Mouse (Mus musculus) stomach, embryonic 14.5 days (tissue): ENCODE data around the gene Armc12. TPM values are rescaled to one million over a fixed set of nuclear protein-coding genes. Genes with fewer than 3 reads are reported as not detected.

Experiments used
- ATAC-seq: fragments of 200-750 bp; cut with Nextera tagmentation; 2 replicates; pipeline ENCODE4 v1.8.0; 2017; ENCODE audit warnings: low read depth, moderate TSS enrichment; ENCODE audit not compliant: insufficient number of reproducible peaks, insufficient read depth, low FRiP score
- H3K27ac ChIP-seq: fragments of 300-500 bp; sonication (generic); 2 replicates; pipeline ENCODE4 v1.5.1; 2014; ENCODE audit warnings: mild to moderate bottlenecking, low read length, moderate library complexity, mixed read lengths
- H3K27me3 ChIP-seq: fragments of 300-500 bp; sonication (generic); 2 replicates; pipeline ENCODE4 v1.6.1; 2014; ENCODE audit warnings: low read length, control low read depth, mixed read lengths; ENCODE audit not compliant: control insufficient read depth, insufficient read depth
- H3K36me3 ChIP-seq: fragments of 300-500 bp; sonication (generic); 2 replicates; pipeline ENCODE4 v1.6.1; 2014; ENCODE audit warnings: mild to moderate bottlenecking, control low read depth, low read length, moderate library complexity, mixed read lengths; ENCODE audit not compliant: control insufficient read depth, insufficient read depth
- H3K4me1 ChIP-seq: fragments of 300-500 bp; sonication (generic); 2 replicates; pipeline ENCODE4 v1.6.1; 2014; ENCODE audit warnings: low read length, control low read depth, mixed read lengths; ENCODE audit not compliant: control insufficient read depth, insufficient read depth
- H3K4me2 ChIP-seq: fragments of 300-500 bp; sonication (generic); replicated peaks from 2 replicates; pipeline ENCODE4 v1.6.1; 2014; ENCODE audit warnings: low read depth, low read length, control low read depth
- H3K4me3 ChIP-seq: fragments of 300-500 bp; sonication (generic); 2 replicates; pipeline ENCODE4 v1.5.1; 2014; ENCODE audit warnings: low read depth, low read length, control low read depth
- H3K9ac ChIP-seq: fragments of 300-500 bp; sonication (generic); replicated peaks from 2 replicates; pipeline ENCODE4 v1.6.1; 2014; ENCODE audit warnings: low read depth, mild to moderate bottlenecking, control low read depth, low read length, moderate library complexity, mixed read lengths
- H3K9me3 ChIP-seq: fragments of 300-500 bp; sonication (generic); 2 replicates; pipeline ENCODE4 v1.6.1; 2016; ENCODE audit warnings: low read depth, low read length, control low read depth; ENCODE audit not compliant: control insufficient read depth
- WGBS: fragments of 180-500 bp; shearing (Covaris S2); extraction: QIAGEN DNeasy Blood & Tissue Kit; methylation state at CpG from one replicate; pipeline ENCODE4 v1.1.7; 2014; 5-methylcytosine and 5-hydroxymethylcytosine counted together
- polyA plus RNA-seq: library from polyadenylated mRNA; unstranded; fragments of >200 nt; fragmentation: Nextera tagmentation; extraction: Ambion mirVana; gene quantifications from 2 replicates; pipeline ENCODE4 v1.2.1, GENCODE M21; 2014

Armc12 gene
- polyA plus RNA-seq, 1 experiment from 2014 or later = not detected

DNA sequence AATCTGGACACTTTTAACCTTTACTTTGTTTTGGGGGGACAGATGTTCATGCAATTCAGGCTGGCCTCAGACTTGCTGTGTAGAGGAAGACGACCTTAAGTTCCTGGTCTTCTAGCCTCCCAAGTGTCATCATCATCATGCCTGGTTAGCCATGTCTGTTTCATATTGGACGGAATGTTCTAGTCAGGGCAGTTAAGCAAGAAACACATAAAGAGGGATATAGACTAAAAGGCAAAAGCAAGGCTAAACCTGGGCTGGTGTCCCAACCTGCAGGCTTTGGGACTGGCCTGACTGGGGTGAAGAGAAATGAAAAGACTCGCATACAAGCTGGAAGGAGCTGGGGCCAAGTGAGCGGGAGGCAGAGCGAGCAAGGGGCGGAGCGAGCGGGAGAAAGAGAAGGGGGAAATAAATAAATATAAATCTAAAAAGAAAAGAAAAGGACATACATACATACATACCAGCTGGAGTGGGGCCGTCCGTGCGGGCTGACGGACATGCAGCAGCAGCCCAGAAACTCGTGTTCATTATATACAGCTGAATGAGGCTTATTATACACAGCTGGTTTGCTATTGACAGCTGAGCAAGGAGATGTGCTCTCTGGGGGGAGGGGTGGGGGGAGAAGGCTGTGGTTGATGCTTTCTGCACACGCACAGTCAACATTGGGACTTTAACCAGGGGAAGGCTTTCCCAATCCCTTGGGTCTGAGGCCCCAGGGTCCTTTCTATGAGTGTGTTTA lies 39.4 kb upstream of the Armc12 start:
- ATAC-seq = no peak
- no peak overlapping the region for H3K4me2 ChIP-seq
- WGBS = 63% methylated on average over 14 of the region's 14 CpGs

DNA sequence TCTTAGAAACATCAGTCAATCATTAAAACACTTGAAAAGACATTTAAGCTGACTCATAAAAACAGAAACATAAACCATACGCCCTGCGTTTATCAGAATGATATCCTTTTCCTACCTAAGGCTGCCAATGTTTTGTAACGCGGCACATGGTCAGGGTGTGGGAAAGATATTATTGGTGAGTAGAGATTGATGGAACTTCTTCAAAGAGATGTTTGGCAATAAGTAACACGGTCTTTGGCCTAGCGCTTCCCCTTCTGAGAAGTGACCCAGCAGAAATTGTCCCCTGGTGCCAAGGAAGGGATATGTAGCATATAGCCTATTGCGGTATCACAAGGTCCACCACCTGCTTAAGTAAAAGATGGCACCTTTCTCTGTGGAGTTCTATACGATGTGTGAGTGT lies 34.8 kb upstream of the Armc12 start:
- H3K9me3 ChIP-seq = no peaks in the 10 kb centered on the region
- H3K36me3 ChIP-seq = no peaks in the 10 kb centered on the region
- no peak for ATAC-seq
- WGBS = 86% methylated on average over 8 of the region's 8 CpGs
- H3K4me1 ChIP-seq = no peaks in the 10 kb centered on the region
- H3K27ac ChIP-seq = no peak overlapping the region
- H3K4me3 ChIP-seq = no peak overlapping the region
- no peaks in the 10 kb centered on the region for H3K27me3 ChIP-seq
- no peak overlapping the region for H3K9ac ChIP-seq
- H3K4me2 ChIP-seq = no peak overlapping the region

More for the DNA sequence above, 39.4 kb upstream of the Armc12 start:
- Histone ChIP-seq H3K27me3 (no peaks in the 10 kb centered on the region), H3K9ac (no peak overlapping the region), H3K4me1 (no peaks in the 10 kb centered on the region), H3K36me3 (no peaks in the 10 kb centered on the region), H3K9me3 (no peaks in the 10 kb centered on the region), H3K4me3 (no peak overlapping the region), H3K27ac (no peak overlapping the region)

DNA sequence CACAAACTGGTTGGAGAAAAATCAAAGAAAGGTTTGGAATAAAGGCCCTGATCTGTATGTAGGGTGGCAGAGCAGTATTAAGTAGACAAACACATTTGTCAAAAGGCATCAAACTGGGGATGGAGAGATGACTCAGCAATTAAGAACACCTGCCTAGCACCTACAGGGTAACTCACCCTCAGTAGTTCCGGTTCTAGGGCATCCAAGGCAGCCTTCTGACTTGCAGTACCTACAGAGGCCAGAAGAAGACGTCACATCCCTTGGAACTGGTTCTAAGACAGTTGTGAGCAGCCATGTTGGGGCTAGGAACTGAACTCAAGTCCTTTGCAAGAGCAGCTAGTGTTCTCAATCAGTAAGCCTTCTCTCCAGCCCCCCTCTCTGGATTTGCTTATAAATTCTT lies 31.4 kb upstream of the Armc12 start:
- no peak overlapping the region for H3K27ac ChIP-seq
- no peaks in the 10 kb centered on the region for H3K9me3 ChIP-seq
- H3K27me3 ChIP-seq = no peaks in the 10 kb centered on the region
- no peak overlapping the region for H3K4me3 ChIP-seq
- H3K4me2 ChIP-seq = no peak overlapping the region
- no peaks in the 10 kb centered on the region for H3K36me3 ChIP-seq
- H3K4me1 ChIP-seq = no peaks in the 10 kb centered on the region
- ATAC-seq = no peak
- H3K9ac ChIP-seq = no peak overlapping the region
- WGBS = 65% methylated on average over 2 of the region's 2 CpGs

DNA sequence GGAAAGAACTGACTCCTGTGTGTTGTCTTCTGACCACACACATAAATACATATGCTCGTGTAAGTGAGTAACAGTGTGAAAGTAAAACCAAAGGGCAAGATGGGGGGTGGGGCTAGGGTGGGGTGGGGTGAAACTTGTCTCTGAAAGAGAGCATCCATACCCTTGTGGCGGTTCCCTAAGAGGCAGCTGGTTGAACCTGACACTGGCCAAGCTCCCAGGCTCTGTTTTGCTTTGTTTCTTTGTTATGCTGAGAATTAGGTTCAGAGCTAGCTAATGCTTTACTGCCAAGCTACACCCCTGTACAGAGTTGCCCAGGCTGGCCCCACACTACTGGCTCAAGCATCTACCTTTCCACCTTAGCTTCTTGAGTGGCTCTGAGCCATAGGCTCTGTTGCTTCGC lies 30.1 kb upstream of the Armc12 start:
- H3K9ac ChIP-seq = no peak overlapping the region
- H3K27me3 ChIP-seq = no peaks in the 10 kb centered on the region
- no peak overlapping the region for H3K4me3 ChIP-seq
- ATAC-seq = no peak
- H3K36me3 ChIP-seq = no peaks in the 10 kb centered on the region
- no peaks in the 10 kb centered on the region for H3K9me3 ChIP-seq
- no peak overlapping the region for H3K4me2 ChIP-seq
- WGBS = 68% methylated on average over 3 of the region's 3 CpGs
- no peak overlapping the region for H3K27ac ChIP-seq
- H3K4me1 ChIP-seq = no peaks in the 10 kb centered on the region

DNA sequence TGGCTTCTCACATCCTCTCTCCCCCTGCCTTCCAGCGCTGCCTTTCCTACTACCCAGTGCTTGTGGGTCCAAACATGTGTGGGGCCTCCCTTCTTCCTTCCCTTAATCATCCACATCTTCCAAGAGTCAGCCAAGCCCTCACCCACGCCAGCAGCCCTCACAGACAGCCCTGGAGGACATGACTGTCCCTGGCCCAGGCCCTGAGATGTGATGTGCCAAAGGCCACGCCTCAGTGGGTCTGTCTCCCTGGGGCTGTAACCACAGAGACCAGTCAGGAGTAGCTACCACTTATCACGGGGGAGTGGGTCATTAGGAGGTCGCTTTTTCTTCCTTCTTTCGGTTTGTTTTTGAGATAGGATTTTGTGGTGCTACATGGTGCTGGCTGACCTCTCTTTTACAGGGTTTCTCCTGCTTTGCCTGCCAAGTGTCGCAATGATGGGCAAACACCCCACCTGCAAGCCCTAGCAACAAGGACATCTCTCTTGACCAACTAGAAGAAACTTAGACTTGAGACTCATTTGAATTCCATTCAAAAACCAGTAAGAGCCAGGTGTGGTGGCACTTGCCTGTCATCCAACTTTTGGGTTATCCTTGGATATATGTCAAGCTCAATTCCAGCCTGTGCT lies 28.3 kb upstream of the Armc12 start:
- Histone ChIP-seq H3K9ac (no peak overlapping the region), H3K4me1 (peaks cover 2% of the 10 kb centered on the region; the same call in 1 of the 2 replicates), H3K4me3 (no peak overlapping the region), H3K27me3 (no peaks in the 10 kb centered on the region), H3K36me3 (no peaks in the 10 kb centered on the region), H3K9me3 (no peaks in the 10 kb centered on the region), H3K4me2 (no peak overlapping the region), H3K27ac (no peak overlapping the region)
- ATAC-seq = no peak
- WGBS = 54% methylated on average over 7 of the region's 7 CpGs

DNA sequence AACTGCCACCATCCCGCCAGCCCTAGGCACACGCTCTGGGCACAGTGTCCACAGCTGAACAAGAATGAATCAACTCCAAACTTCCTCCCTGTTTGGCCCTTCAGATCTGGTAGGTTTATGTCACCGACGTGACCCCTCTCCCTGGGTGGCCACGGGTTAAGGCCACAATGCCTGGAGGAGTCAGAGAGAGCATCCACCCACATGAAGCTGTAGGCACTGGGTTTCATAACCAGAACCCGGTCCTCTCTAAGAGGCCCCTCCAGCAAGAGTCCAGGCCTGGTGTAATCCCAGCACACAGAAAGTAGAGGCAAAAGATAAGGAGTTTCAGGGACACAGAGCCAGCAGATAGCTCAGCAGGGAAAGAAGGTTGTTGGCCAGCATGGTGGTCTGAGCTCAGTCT lies 26.4 kb upstream of the Armc12 start:
- H3K27me3 ChIP-seq = no peaks in the 10 kb centered on the region
- no peak overlapping the region for H3K9ac ChIP-seq
- H3K27ac ChIP-seq = no peak overlapping the region
- no peak for ATAC-seq
- H3K9me3 ChIP-seq = no peaks in the 10 kb centered on the region
- 73% methylated on average over 6 of the region's 6 CpGs for WGBS
- H3K36me3 ChIP-seq = no peaks in the 10 kb centered on the region
- no peak overlapping the region for H3K4me3 ChIP-seq
- no peak overlapping the region for H3K4me2 ChIP-seq
- peaks cover 4% of the 10 kb centered on the region; the same call in 1 of the 2 replicates for H3K4me1 ChIP-seq

DNA sequence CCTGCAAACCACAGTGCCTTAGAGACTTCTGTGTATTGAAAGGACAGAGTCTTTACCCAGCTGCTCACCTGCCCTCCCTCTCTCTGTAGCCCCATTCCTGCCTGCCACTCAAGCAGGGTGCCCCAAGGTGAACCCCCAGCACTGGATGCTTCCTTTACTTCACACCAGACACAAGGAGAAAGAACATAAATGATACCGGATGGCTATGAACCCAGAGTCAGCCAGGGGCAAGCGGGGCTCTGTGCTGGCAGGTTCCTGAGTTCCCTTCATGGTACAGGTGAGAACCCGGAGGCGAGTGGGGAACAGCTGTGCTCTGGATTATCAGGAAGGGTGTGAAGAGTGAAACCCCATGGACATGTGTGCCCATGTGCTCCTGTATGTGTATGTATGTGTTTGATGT lies 25.0 kb upstream of the Armc12 start:
- no peaks in the 10 kb centered on the region for H3K9me3 ChIP-seq
- no peak for ATAC-seq

DNA sequence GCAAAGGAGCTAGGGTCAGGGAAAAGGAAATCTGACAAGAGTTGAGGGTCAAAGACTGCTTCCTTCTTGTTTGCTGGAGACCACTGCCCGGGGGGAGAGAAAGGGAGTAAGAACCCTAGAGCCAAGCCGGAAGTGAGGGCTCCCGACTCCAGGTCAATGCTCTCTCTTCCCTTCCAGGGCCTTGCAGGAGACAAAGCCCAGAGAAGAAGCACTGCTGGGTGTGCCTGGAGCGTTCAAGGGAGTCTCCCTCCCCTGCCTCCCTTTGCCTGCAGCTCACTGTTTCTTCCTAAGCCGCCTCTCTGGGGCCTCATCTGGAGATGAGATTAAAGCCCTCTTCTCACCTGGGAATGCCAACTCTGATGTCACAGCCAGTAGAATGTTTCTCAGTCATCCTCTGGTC lies 23.7 kb upstream of the Armc12 start:
- no peak overlapping the region for H3K4me3 ChIP-seq
- 15% methylated on average over 5 of the region's 5 CpGs for WGBS
- no peak overlapping the region for H3K4me2 ChIP-seq
- H3K36me3 ChIP-seq = no peaks in the 10 kb centered on the region
- H3K27me3 ChIP-seq = no peaks in the 10 kb centered on the region
- peaks cover 11% of the 10 kb centered on the region; the same call in 1 of the 2 replicates for H3K4me1 ChIP-seq
- ATAC-seq = no peak
- H3K9ac ChIP-seq = no peak overlapping the region
- H3K27ac ChIP-seq = no peak overlapping the region
- H3K9me3 ChIP-seq = no peaks in the 10 kb centered on the region

More for the DNA sequence above, 25.0 kb upstream of the Armc12 start:
- no peak overlapping the region for H3K4me2 ChIP-seq
- H3K36me3 ChIP-seq = no peaks in the 10 kb centered on the region
- H3K27ac ChIP-seq = no peak overlapping the region
- peaks cover 5% of the 10 kb centered on the region; the same call in 1 of the 2 replicates for H3K4me1 ChIP-seq
- 91% methylated on average over 4 of the region's 4 CpGs for WGBS
- H3K9ac ChIP-seq = no peak overlapping the region
- H3K4me3 ChIP-seq = no peak overlapping the region
- no peaks in the 10 kb centered on the region for H3K27me3 ChIP-seq
